Mouse (Mus musculus) gastrocnemius, adult 2 months (tissue): ENCODE data around the gene Dnaja2. TPM values are rescaled to one million over a fixed set of nuclear protein-coding genes. Genes with fewer than 3 reads are reported as not detected.
A peak's percentile ranks its signal among the peaks of the same experiment; 100 is the strongest.

Experiments
- DNase-seq: peaks from one replicate; pipeline ENCODE4 v3.0.0; 2022
- H3K27ac ChIP-seq: fragments of 200-600 bp; 2 replicates; pipeline ENCODE4 v1.8.1; 2022; ENCODE audit warnings: mild to moderate bottlenecking
- H3K4me3 ChIP-seq: fragments of 200-600 bp; 2 replicates; pipeline ENCODE4 v1.8.1; 2022; ENCODE audit warnings: mild to moderate bottlenecking, moderate library complexity
- CTCF ChIP-seq: fragments of 200-600 bp; IDR thresholded peaks from 2 replicates; pipeline ENCODE4 v1.8.1; 2022; ENCODE audit warnings: antibody characterized with exemption, mild to moderate bottlenecking, moderate library complexity
- intact Hi-C: fragments of 180-260 bp; cut with DNase I; formaldehyde crosslinking; loops from one replicate; pipeline ENCODE4 v1.15.1; 2025
- total RNA-seq, 2 experiments: library from RNA; stranded (reverse); gene quantifications; 2 replicates each; pipeline ENCODE4 v1.2.3; 2021

The Dnaja2 gene
- total RNA-seq, 2 experiments from 2014 or later: 204 to 232 TPM

DNA sequence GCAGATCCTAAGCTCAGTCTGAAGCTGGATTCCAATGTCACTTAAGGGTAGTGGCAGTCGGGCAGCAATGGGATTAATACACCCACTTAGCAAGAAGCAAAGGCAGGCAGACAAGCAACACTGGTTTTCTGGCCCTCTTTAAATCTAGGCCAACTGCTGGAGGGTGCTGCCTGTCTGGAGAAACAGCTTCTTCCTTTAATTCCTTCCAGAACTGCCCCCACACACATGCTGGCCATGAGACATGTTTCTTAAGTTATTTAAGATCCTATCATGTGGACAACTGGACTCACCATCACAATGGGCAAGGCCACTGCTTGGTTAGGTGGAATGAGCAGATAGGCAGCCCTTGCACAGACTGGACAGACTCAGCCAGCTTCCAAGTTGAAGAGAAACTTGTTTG, 21.0 kb downstream of the Dnaja2 start:
- Histone ChIP-seq H3K4me3 (no peak overlapping the region), H3K27ac (peak overlapping the region; percentile 46)
- DNase-seq: no peak
- no peak for TF ChIP-seq CTCF
- intact Hi-C loops: no loop called here

GRCm38 (mm10) chr8:85533434-85533833, 21.7 kb downstream of the Dnaja2 start:
- Histone ChIP-seq H3K4me3 (no peak overlapping the region), H3K27ac (peak overlapping the region; percentile 46; the same call in 1 of the 2 replicates)
- intact Hi-C loops: no loop called here
- no peak for TF ChIP-seq CTCF
- DNase-seq: no peak

DNA sequence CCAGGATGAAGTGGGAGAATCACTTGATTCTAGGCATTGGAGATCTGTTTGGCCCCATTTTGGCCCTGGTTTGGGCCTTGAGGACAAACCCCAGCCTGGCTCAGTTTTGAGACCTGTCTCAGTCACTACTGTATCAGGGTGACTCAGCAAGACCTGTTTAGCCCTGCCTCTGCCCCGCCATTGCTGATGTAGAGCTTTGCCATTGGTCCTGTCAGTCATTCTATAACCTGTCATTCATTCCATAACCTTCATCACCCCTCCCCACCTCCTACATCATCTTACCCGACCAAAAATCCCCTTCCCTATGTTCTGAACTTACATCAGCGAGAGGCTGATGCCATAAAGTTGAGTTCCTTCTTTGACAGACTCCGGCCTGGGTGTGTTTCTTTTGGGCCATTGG, 22.3 kb downstream of the Dnaja2 start:
- intact Hi-C loops: no loop called here
- H3K27ac ChIP-seq: no peak overlapping the region
- H3K4me3 ChIP-seq: no peak overlapping the region
- no peak for TF ChIP-seq CTCF
- DNase-seq: no peak

- intact Hi-C loops: no loop called here
- no peak for TF ChIP-seq CTCF
Observed at GRCm38 (mm10) chr8:85531471-85531870, 23.7 kb downstream of the Dnaja2 start.

GRCm38 (mm10) chr8:85530717-85531116, 24.4 kb downstream of the Dnaja2 start:
- no peak for DNase-seq
- TF ChIP-seq CTCF: no peak
- Histone ChIP-seq H3K4me3 (no peak overlapping the region), H3K27ac (no peak overlapping the region)
- intact Hi-C loops: no loop called here

More at GRCm38 (mm10) chr8:85531471-85531870, 23.7 kb downstream of the Dnaja2 start:
- H3K4me3 ChIP-seq: no peak overlapping the region
- DNase-seq: no peak
- H3K27ac ChIP-seq: no peak overlapping the region

- no peak overlapping the region for H3K27ac ChIP-seq
- no peak overlapping the region for H3K4me3 ChIP-seq
- no peak for TF ChIP-seq CTCF
- no peak for DNase-seq
- intact Hi-C loops: no loop called here
Observed at GRCm38 (mm10) chr8:85528959-85529358, 26.2 kb downstream of the Dnaja2 start.

DNA sequence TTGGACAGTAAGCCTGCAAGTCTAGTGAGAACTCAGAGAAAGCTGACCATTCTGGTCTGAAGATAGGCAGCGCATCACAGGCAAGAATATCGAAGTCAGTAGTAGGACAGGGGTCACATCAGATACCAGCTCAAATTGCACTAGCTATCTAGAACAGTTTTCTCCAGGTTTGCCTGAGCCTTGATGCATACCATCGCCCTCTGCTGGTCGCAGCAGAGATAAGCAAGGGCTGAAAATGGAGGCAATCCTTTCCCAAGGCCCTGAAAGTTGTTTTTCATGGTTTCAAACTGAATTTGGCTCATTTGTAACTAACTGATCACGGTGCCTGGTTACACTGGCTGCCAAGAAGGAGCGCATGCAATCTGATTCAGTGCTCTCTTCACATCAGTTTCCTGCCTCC, 29.0 kb downstream of the Dnaja2 start:
- peak; percentile 91 for TF ChIP-seq CTCF
- Histone ChIP-seq H3K4me3 (no peak overlapping the region), H3K27ac (peak overlapping the region; percentile 96)
- peak; percentile 77 for DNase-seq
- intact Hi-C loops: loop anchor here (1.0 kb wide), 1 partner anchor 70 kb away; no protein-coding TSS in a partner anchor

GRCm38 (mm10) chr8:85524086-85524485, 31.1 kb downstream of the Dnaja2 start:
- intact Hi-C loops: no loop called here
- DNase-seq: peak; percentile 69
- Histone ChIP-seq H3K27ac (peak overlapping the region; percentile 96), H3K4me3 (peak overlapping the region; percentile 5; the same call in 1 of the 2 replicates)
- no peak for TF ChIP-seq CTCF

GRCm38 (mm10) chr8:85521332-85521731, 33.8 kb downstream of the Dnaja2 start:
- DNase-seq: peak; percentile 91
- intact Hi-C loops: no loop called here
- TF ChIP-seq CTCF: no peak
- H3K4me3 ChIP-seq: peak overlapping the region; percentile 30
- peak overlapping the region; percentile 96 for H3K27ac ChIP-seq

- peak overlapping the region; percentile 96 for H3K27ac ChIP-seq
- peak overlapping the region; percentile 17; the same call in 1 of the 2 replicates for H3K4me3 ChIP-seq
- intact Hi-C loops: no loop called here
- no peak for TF ChIP-seq CTCF
- DNase-seq: peak; percentile 59
Observed at GRCm38 (mm10) chr8:85520586-85520985, 34.6 kb downstream of the Dnaja2 start.

DNA sequence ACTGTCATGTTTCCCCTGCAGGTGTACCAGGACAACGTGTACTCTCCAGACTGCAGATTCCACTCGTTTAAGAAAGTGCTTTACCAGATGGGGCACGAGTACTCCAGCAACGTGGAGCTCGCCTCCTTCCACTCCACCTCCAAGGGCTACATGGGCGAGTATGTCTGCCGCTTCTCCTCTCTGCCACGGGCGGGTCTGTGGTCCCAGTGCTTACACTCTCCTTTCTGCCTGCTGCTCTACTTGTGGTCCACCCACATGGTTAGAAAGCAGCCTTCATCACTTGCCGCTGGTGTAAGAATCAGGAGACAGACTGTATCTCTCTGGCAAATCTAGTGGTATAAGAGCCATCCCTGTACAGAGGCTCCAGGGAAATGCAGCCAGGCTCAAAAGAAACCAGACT, 37.2 kb downstream of the Dnaja2 start:
- intact Hi-C loops: no loop called here
- peak; percentile 30 for DNase-seq
- peak overlapping the region; percentile 96 for H3K27ac ChIP-seq
- H3K4me3 ChIP-seq: peak overlapping the region; percentile 64
- TF ChIP-seq CTCF: no peak

DNA sequence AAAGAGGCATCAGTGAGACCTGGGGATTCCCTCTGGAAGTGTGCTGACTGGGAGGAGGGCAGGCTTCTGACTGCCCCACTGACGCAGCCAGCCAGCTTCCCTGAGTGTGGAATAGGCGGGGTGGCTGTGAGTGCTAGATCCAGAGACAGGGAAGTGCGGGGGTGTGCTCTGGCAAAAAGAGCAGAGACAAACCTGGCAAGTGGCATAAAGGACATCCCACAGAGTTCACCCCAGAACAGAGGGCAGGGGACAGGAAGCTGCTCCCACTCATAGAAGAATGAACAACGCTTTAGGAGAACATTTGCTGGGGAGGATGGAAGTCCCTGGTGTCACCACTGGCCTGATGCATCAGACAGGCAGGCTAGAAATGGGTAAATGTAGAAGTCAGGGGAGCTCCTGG, 37.8 kb downstream of the Dnaja2 start:
- DNase-seq: peak; percentile 55
- peak overlapping the region; percentile 64 for H3K4me3 ChIP-seq
- intact Hi-C loops: no loop called here
- TF ChIP-seq CTCF: no peak
- H3K27ac ChIP-seq: peak overlapping the region; percentile 96

- TF ChIP-seq CTCF: no peak
- intact Hi-C loops: no loop called here
- H3K27ac ChIP-seq: peak overlapping the region; percentile 96
- H3K4me3 ChIP-seq: peak overlapping the region; percentile 64
- DNase-seq: peak; percentile 80
Observed at GRCm38 (mm10) chr8:85515391-85515790, 39.8 kb downstream of the Dnaja2 start.

- Histone ChIP-seq H3K27ac (peak overlapping the region; percentile 96), H3K4me3 (no peak overlapping the region)
- TF ChIP-seq CTCF: no peak
- peak; percentile 79 for DNase-seq
- intact Hi-C loops: no loop called here
Observed at GRCm38 (mm10) chr8:85513283-85513682, 41.9 kb downstream of the Dnaja2 start.
